Mouse (Mus musculus) neural tube, embryonic 10.5 days (tissue): ENCODE results near the gene Adamtsl5.
"Not testable (repeated sequence)": the region's sequence is repeated elsewhere in the genome, so short reads cannot be mapped to it uniquely, and the experiment has no call there.

ENCODE experiments used
- DNase-seq: peaks from one replicate; pipeline ENCODE4 v3.0.0-alpha.2; 2017; ENCODE audit warnings: low spot score; ENCODE audit errors: extremely low spot score

Gene Adamtsl5

GRCm38 (mm10) chr10:80372706-80373105 lies 24.5 kb upstream of the Adamtsl5 start:
- no peak for DNase-seq

DNA sequence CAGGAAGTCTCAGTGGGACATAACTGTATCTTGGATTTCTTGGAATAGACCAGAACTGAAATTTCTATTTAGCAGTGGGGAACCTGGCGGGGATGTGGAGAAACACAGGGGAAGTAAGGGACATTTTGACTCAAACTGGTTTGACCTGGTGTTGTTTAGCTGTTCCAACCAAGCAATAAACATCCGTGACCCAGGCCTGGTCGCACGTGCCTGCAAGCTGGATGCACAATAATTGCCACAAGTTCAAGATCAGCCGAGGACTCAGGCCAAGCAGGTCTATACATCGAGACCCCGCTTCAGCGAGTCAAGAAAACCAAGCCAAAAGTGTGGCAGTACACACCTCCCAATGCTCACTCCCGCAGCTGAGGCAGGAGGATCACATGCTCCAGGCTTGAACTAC lies 23.8 kb upstream of the Adamtsl5 start:
- no peak for DNase-seq

- peak; percentile 61 for DNase-seq
Measured at GRCm38 (mm10) chr10:80371411-80371966, 23.3 kb upstream of the Adamtsl5 start.

- no peak for DNase-seq
Measured at GRCm38 (mm10) chr10:80369995-80370747, 22.0 kb upstream of the Adamtsl5 start.

DNA sequence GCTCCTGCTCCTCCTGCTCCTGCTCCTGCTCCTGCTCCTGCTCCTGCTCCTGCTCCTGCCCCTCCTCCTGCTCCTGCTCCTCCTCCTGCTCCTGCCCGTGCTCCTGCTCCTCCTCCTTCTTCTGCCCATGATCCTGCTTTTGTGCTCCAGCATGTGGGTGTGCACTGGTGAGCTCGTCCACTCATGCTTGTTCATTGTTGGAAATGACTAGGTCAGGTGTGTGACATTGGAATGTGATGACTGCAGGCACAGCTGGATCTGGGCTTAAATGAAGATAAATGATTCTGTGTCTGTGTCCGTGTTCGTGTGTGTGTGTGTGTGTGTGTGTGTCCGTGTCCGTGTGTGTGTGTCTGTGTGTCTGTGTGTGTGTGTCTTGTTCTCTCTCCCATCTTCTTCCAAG lies 20.2 kb upstream of the Adamtsl5 start:
- DNase-seq = no peak

DNA sequence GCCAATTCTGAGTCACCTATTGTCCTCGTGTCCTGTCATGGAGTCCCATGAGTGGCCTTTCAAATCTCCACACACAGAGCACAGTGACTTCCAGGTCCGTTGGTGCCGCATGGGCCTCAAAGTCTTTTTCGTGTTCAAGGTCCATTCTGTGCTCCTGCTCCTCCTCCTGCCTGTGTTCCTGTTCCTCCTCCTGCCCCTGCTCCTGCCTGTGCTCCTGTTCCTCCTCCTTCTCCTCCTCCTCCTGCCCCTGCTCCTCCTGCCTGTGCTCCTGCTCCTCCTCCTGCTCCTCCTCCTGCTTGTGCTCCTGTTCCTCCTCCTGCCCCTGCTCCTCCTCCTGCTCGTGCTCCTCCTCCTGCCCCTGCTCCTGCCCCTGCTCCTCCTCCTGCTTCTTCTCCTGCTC lies 19.7 kb upstream of the Adamtsl5 start:
- DNase-seq = no peak

- DNase-seq = no peak
Measured at GRCm38 (mm10) chr10:80365736-80366135, 17.5 kb upstream of the Adamtsl5 start.

GRCm38 (mm10) chr10:80363734-80364133 lies 15.5 kb upstream of the Adamtsl5 start:
- DNase-seq = no peak

DNA sequence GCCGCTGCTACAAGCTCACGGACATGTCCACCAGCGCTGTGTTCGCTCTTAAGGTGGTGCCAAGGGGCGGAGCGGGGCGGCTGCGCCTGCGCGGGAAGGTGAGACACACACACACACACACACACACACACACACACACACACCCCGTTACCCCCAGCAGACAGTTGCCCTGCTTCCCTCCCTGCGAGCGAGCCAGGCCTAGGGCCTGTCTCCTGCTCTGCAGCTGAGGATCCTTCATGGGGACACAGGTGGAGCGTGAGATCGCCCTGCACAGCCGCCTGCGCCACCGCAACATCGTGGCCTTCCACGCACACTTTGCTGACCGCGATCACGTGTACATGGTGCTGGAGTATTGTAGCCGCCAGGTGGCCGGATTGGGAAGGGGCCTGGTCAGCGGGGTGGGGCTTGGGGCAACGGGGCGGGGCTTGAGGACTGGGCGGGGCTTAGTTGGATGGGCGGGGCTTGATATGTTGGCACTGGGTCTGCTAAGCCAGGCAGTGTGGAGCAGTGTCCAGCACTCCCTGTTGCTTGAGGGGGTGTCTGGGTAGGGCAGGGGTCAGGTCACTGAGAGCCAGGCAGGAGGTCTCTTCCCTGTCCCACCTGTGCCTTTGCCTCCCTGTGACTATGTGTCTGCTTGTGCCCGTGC lies 9.9 kb upstream of the Adamtsl5 start:
- no peak for DNase-seq

DNA sequence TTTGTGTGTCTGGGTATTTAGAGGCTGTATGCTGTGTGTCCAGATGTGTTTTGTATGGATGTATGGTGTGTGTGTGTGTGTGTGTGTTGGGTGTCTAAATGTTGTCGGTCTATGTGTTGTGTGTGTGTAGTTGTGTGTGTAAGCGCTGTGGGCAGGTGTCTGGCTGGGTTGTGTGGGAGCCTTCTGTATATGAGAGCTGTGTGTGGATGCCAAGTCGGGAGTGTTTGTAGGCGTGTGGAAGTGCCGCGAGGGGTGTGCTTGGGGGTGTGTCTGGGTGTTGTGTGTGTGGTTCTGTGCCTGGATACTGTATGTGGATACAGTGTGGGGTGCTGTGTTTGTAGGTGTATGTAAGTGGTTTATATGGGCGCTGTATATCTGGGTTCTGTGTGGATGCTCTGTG lies 9.1 kb upstream of the Adamtsl5 start:
- DNase-seq = no peak

DNA sequence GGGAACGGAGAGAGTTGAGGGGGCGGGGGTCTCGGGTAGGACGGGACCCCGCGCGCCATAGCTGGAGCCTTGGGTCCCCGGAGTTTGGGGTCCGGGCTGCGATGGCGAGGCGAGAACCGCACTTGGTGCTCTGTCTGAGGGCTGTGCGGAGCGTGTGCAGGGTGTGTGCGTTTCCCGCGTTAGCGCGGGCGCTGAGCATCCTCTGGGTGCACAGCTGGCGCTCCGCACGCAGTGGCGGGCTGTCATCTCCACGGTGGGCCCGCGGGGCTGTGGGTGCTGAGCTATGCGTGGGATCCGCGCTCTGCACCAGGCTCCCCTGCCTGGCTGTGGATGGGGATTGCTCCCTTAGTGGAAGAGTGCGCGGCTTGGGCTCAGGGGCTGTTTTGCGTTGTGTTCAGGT lies 8.5 kb upstream of the Adamtsl5 start:
- no peak for DNase-seq

- no peak for DNase-seq
Measured at GRCm38 (mm10) chr10:80356001-80356682, 7.9 kb upstream of the Adamtsl5 start, which contains the start of gene Plk5. Plk5 (plus strand) TSS chr10:80356459.

- no peak for DNase-seq
Measured at GRCm38 (mm10) chr10:80355431-80355830, 7.2 kb upstream of the Adamtsl5 start.

GRCm38 (mm10) chr10:80352727-80353126 lies 4.5 kb upstream of the Adamtsl5 start:
- DNase-seq = no peak

GRCm38 (mm10) chr10:80351896-80352295 lies 3.7 kb upstream of the Adamtsl5 start:
- DNase-seq = no peak

GRCm38 (mm10) chr10:80350292-80350691 lies 2.1 kb upstream of the Adamtsl5 start:
- peak; percentile 92 for DNase-seq

GRCm38 (mm10) chr10:80348981-80349380 lies 769 bp upstream of the Adamtsl5 start:
- no peak for DNase-seq

DNA sequence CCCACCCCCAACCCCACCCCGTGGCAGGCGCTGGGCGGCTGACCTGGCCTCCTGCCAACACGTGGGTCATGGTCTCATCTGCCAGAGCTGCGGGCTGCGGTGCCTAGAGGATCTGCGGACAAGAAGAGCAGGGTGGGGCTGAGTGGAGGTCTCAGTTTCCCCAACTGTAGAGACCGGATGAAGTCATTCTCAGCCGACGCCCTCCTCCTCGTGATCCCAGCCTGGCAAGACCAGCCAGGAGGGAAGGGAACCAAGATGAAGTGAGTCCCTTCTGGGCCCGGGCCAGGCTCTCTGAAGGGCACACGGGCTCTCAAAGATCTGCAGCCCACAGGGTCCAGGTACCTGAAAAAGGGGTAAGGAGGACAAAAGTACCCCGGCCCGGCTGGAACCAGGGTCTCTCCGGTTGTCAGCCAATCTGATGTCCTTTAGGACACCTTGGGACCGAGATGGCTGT lies 671 bp downstream of the Adamtsl5 start:
- no peak for DNase-seq

GRCm38 (mm10) chr10:80345929-80346328 lies 2.3 kb downstream of the Adamtsl5 start:
- DNase-seq = not testable (repeated sequence)

GRCm38 (mm10) chr10:80345122-80345521 lies 3.1 kb downstream of the Adamtsl5 start:
- no peak for DNase-seq

DNA sequence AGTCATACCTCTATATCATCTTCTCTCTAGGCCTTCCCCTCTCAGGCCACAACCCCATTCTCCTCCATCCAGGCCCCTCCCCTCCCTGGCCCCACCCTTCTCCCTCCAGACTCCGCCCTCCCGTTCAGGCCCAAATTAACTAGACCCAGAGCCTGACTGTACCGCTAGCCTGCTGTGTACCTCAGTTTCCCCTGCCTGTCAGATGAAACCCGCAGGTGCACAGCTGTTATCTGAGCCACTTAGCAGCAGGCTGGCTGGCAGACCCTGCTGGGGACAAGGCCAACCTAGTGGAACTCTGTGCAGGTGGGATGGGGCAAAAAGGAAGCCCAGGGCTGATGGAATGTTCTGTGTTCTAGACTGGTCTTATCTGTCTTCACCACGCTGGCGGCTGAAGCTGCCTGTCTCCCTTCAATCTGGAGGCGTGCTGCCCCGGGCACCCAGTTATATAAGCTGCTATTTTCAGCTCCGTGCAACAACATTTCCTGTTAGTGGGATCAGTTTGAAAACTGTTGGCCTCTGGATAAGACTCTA lies 4.0 kb downstream of the Adamtsl5 start:
- no peak for DNase-seq

GRCm38 (mm10) chr10:80343425-80343895 lies 4.8 kb downstream of the Adamtsl5 start:
- DNase-seq = no peak
